Mouse (Mus musculus): ENCODE data around the gene Fopnl. TPM values are rescaled to one million over a fixed set of nuclear protein-coding genes. Genes with fewer than 3 reads are reported as not detected.
A peak's percentile ranks its signal among the peaks of the same experiment; 100 is the strongest.

Fopnl gene
- total and polyA plus RNA-seq, 3 experiments: 44.8 to 46.9 TPM; not detected in 1

GRCm38 (mm10) chr16:14311371-14311770 lies 5.8 kb downstream of the Fopnl start:
- Histone ChIP-seq H3K9ac (ENCODE audit: control insufficient read depth, low read depth, low read length, poor library complexity, severe bottlenecking) (no peak overlapping the region), H3K9me3 (replicated peaks; ENCODE audit: insufficient read depth, low read length) (no peaks in the 10 kb centered on the region), H3K27me3 (ENCODE audit: control insufficient read depth in 1 of 2, insufficient read depth in 2 of 2, low read length in 2 of 2) (no peaks in the 10 kb centered on the region), H3K4me1 (ENCODE audit: control insufficient read depth in 1 of 2, insufficient read depth in 2 of 2, low read length in 2 of 2) (peaks cover 17 to 38% of the 10 kb centered on the region in 2 experiments), H3K79me2 (ENCODE audit: control insufficient read depth, insufficient read depth, low read length, poor library complexity) (peaks cover 12% of the 10 kb centered on the region), H3K4me3 (ENCODE audit: control insufficient read depth in 1 of 2, insufficient read depth in 1 of 2, low read depth in 2 of 2, low read length in 2 of 2) (no peak overlapping the region), H3K36me3 (ENCODE audit: control insufficient read depth in 1 of 2, insufficient read depth in 2 of 2, low read length in 2 of 2) (peaks cover 1 to 49% of the 10 kb centered on the region in 2 experiments; a peak in 3 of 4 replicates), H3K27ac (ENCODE audit: control insufficient read depth, low read depth, low read length) (no peak overlapping the region)
- TF ChIP-seq USF1 (IDR thresholded peaks at IDR 0.05; ENCODE audit: low read depth, low read length): 0 out of 2 replicates have a peak, but pooled peaks have one; percentile 9
- no peak for TF ChIP-seq GATA1 (IDR thresholded peaks at IDR 0.05; ENCODE audit: low read depth, low read length)
- TF ChIP-seq SMC3 (IDR thresholded peaks at IDR 0.05; ENCODE audit: low read depth, low read length): peak; percentile 91
- 0 out of 2 replicates have a peak, but pooled peaks have one; percentile 33 for TF ChIP-seq MYC (IDR thresholded peaks at IDR 0.05; ENCODE audit: low read depth, low read length)
- TF ChIP-seq SIN3A (IDR thresholded peaks at IDR 0.05; ENCODE audit: low read length): peak; percentile 60; the same call in 1 of the 2 replicates
- peak; percentile 58 for TF ChIP-seq ZC3H11A (IDR thresholded peaks at IDR 0.05; ENCODE audit: low read depth, low read length)
- no peak for TF ChIP-seq POLR2AphosphoS2 (IDR thresholded peaks at IDR 0.05; ENCODE audit: low read length)
- no peak for TF ChIP-seq MAX (IDR thresholded peaks at IDR 0.05; ENCODE audit: low read length)
- TF ChIP-seq MXI1 (IDR thresholded peaks at IDR 0.05; ENCODE audit: low read depth, low read length): no peak
- no peak for TF ChIP-seq ZMIZ1 (IDR thresholded peaks at IDR 0.05; ENCODE audit: low read depth, low read length)
- TF ChIP-seq CTCF (IDR thresholded peaks at IDR 0.05 in 2 of 3, conservative IDR thresholded peaks at IDR 0.05 in 1 of 3; ENCODE audit: control insufficient read depth in 1 of 3, insufficient read depth in 1 of 3, low read depth in 2 of 3, low read length in 3 of 3, poor library complexity in 1 of 3, severe bottlenecking in 1 of 3): peak; percentile 71 to 100 (median 94)
- peak; percentile 41; the same call in 1 of the 2 replicates for TF ChIP-seq ZNF384 (IDR thresholded peaks at IDR 0.05; ENCODE audit: low read depth, low read length)
- peak; percentile 76; the same call in 1 of the 2 replicates for TF ChIP-seq JUND (IDR thresholded peaks at IDR 0.05; ENCODE audit: low read depth, low read length)
- peak; percentile 54 for TF ChIP-seq RAD21 (IDR thresholded peaks at IDR 0.05; ENCODE audit: low read depth, low read length)
- TF ChIP-seq UBTF (IDR thresholded peaks at IDR 0.05; ENCODE audit: borderline replicate concordance, insufficient read depth, low read depth, low read length): no peak
- DNase-seq (ENCODE audit: low read depth, low spot score): peak; percentile 85

- H3K79me2 ChIP-seq (ENCODE audit: control insufficient read depth, insufficient read depth, low read length, poor library complexity): peaks cover 4% of the 10 kb centered on the region
- H3K9ac ChIP-seq (ENCODE audit: control insufficient read depth, low read depth, low read length, poor library complexity, severe bottlenecking): no peak overlapping the region
- DNase-seq (ENCODE audit: low read depth, low spot score): peak; percentile 86
- H3K4me1 ChIP-seq (ENCODE audit: control insufficient read depth in 1 of 2, insufficient read depth in 2 of 2, low read length in 2 of 2): peaks cover 13 to 39% of the 10 kb centered on the region in 2 experiments
- peak overlapping the region; percentile 74 for H3K27ac ChIP-seq (ENCODE audit: control insufficient read depth, low read depth, low read length)
- H3K36me3 ChIP-seq (ENCODE audit: control insufficient read depth in 1 of 2, insufficient read depth in 2 of 2, low read length in 2 of 2): peaks cover 1 to 46% of the 10 kb centered on the region in 2 experiments; a peak in 3 of 4 replicates
- H3K9me3 ChIP-seq (replicated peaks; ENCODE audit: insufficient read depth, low read length): no peaks in the 10 kb centered on the region
- H3K27me3 ChIP-seq (ENCODE audit: control insufficient read depth in 1 of 2, insufficient read depth in 2 of 2, low read length in 2 of 2): no peaks in the 10 kb centered on the region
- no peak overlapping the region for H3K4me3 ChIP-seq (ENCODE audit: control insufficient read depth in 1 of 2, insufficient read depth in 1 of 2, low read depth in 2 of 2, low read length in 2 of 2)
- TF ChIP-seq MYB (IDR thresholded peaks at IDR 0.05; ENCODE audit: low read depth, low read length): no peak
- TF ChIP-seq RAD21 (IDR thresholded peaks at IDR 0.05; ENCODE audit: low read depth, low read length): no peak
- TF ChIP-seq EP300 (IDR thresholded peaks at IDR 0.05; ENCODE audit: low read depth in 1 of 2, low read length in 2 of 2): peak; percentile 88 to 90
- TF ChIP-seq JUND (IDR thresholded peaks at IDR 0.05; ENCODE audit: low read depth, low read length): peak; percentile 58; the same call in 1 of the 2 replicates
- peak; percentile 77 for TF ChIP-seq ETS1 (IDR thresholded peaks at IDR 0.05; ENCODE audit: low read depth, low read length)
- TF ChIP-seq POLR2AphosphoS5 (IDR thresholded peaks at IDR 0.05; ENCODE audit: borderline replicate concordance, low read depth, low read length): no peak
- peak; percentile 80 for TF ChIP-seq RCOR1 (IDR thresholded peaks at IDR 0.05; ENCODE audit: low read depth, low read length)
- no peak for TF ChIP-seq NELFE (IDR thresholded peaks at IDR 0.05; ENCODE audit: low read depth, low read length)
- no peak for TF ChIP-seq ZMIZ1 (IDR thresholded peaks at IDR 0.05; ENCODE audit: low read depth, low read length)
- TF ChIP-seq TAL1 (IDR thresholded peaks at IDR 0.05; ENCODE audit: low read length): peak; percentile 88
- peak; percentile 85 for TF ChIP-seq TCF12 (IDR thresholded peaks at IDR 0.05; ENCODE audit: low read depth, low read length)
- 0 out of 2 replicates have a peak, but pooled peaks have one; percentile 25 for TF ChIP-seq MAZ (IDR thresholded peaks at IDR 0.05; ENCODE audit: low read depth, low read length)
- TF ChIP-seq E2F4 (IDR thresholded peaks at IDR 0.05; ENCODE audit: borderline replicate concordance, low read depth, low read length): no peak
- 0 out of 2 replicates have a peak, but pooled peaks have one; percentile 15 for TF ChIP-seq TBP (IDR thresholded peaks at IDR 0.05; ENCODE audit: low read depth, low read length)
- TF ChIP-seq POLR2AphosphoS2 (IDR thresholded peaks at IDR 0.05; ENCODE audit: low read length): no peak
- TF ChIP-seq MYC (IDR thresholded peaks at IDR 0.05; ENCODE audit: low read depth, low read length): peak; percentile 16; the same call in 1 of the 2 replicates
- no peak for TF ChIP-seq CHD2 (IDR thresholded peaks at IDR 0.05; ENCODE audit: low read length)
- peak; percentile 43; the same call in 1 of the 2 replicates for TF ChIP-seq MXI1 (IDR thresholded peaks at IDR 0.05; ENCODE audit: low read depth, low read length)
- TF ChIP-seq SIN3A (IDR thresholded peaks at IDR 0.05; ENCODE audit: low read length): peak; percentile 64; the same call in 1 of the 2 replicates
- no peak for TF ChIP-seq CTCF (IDR thresholded peaks at IDR 0.05 in 2 of 3, conservative IDR thresholded peaks at IDR 0.05 in 1 of 3; ENCODE audit: control insufficient read depth in 1 of 3, insufficient read depth in 1 of 3, low read depth in 2 of 3, low read length in 3 of 3, poor library complexity in 1 of 3, severe bottlenecking in 1 of 3)
- no peak for TF ChIP-seq MAFK (IDR thresholded peaks at IDR 0.05; ENCODE audit: borderline replicate concordance, low read depth, low read length)
- TF ChIP-seq SMC3 (IDR thresholded peaks at IDR 0.05; ENCODE audit: low read depth, low read length): no peak
- TF ChIP-seq BHLHE40 (IDR thresholded peaks at IDR 0.05; ENCODE audit: borderline replicate concordance, low read depth, low read length): peak; percentile 68; the same call in 1 of the 2 replicates
Observed at GRCm38 (mm10) chr16:14309833-14310232, 7.4 kb downstream of the Fopnl start.

All from MEL (cell line).